Mouse (Mus musculus) G1E (cell line): ENCODE results near the gene Tcerg1l.

Experiments used
- CTCF ChIP-seq: IDR thresholded peaks from 2 replicates; pipeline ENCODE4 v1.5.1; 2012; ENCODE audit warnings: low read depth, low read length, inconsistent platforms, mixed read lengths
- GATA1 ChIP-seq: IDR thresholded peaks from 2 replicates; pipeline ENCODE4 v1.6.1; 2012; ENCODE audit warnings: borderline replicate concordance, low read length, inconsistent platforms, mixed read lengths
- POLR2AphosphoS5 ChIP-seq: IDR thresholded peaks from 2 replicates; pipeline ENCODE4 v1.6.1; 2012; ENCODE audit warnings: low read depth, low read length, inconsistent platforms; ENCODE audit not compliant: insufficient replicate concordance
- TAL1 ChIP-seq: conservative IDR thresholded peaks from 2 replicates; pipeline ENCODE4 v1.6.1; 2012; ENCODE audit warnings: low read depth, low read length, inconsistent platforms, mixed read lengths

GRCm38 (mm10) chr7:138267976-138268646, 129.4 kb downstream of the Tcerg1l start:
- TF ChIP-seq CTCF (no peak), TAL1 (no peak), POLR2AphosphoS5 (no peak), GATA1 (no peak)
